Mouse (Mus musculus) liver, adult 2 months (tissue): ENCODE measurements around the gene Tnni3k. TPM values are rescaled to one million over a fixed set of nuclear protein-coding genes. Genes with fewer than 3 reads are reported as not detected.

Source experiments
- DNase-seq: peaks from one replicate; pipeline ENCODE4 v3.0.0-alpha.2; 2011; ENCODE audit warnings: low read depth, low spot score; ENCODE audit errors: extremely low read depth
- H3K27ac ChIP-seq: fragments of 200-500 bp; replicated peaks from 2 replicates; pipeline ENCODE4 v1.5.1; 2012; ENCODE audit warnings: low read depth, mild to moderate bottlenecking, control low read depth, inconsistent platforms, low read length; ENCODE audit not compliant: insufficient read depth
- H3K27me3 ChIP-seq: fragments of 200-500 bp; 2 replicates; pipeline ENCODE4 v1.6.1; 2012; ENCODE audit warnings: mild to moderate bottlenecking, moderate library complexity, low read length, inconsistent platforms; ENCODE audit not compliant: control insufficient read depth, insufficient read depth
- H3K36me3 ChIP-seq: fragments of 200-500 bp; 2 replicates; pipeline ENCODE4 v1.6.1; 2012; ENCODE audit warnings: low read length, inconsistent platforms; ENCODE audit not compliant: control insufficient read depth, insufficient read depth
- H3K4me1 ChIP-seq: fragments of 200-500 bp; 2 replicates; pipeline ENCODE4 v1.6.1; 2011; ENCODE audit warnings: low read length; ENCODE audit not compliant: control insufficient read depth, insufficient read depth
- H3K4me3 ChIP-seq: fragments of 200-500 bp; 2 replicates; pipeline ENCODE4 v1.5.1; 2011; ENCODE audit warnings: low read depth, mild to moderate bottlenecking, control low read depth, low read length, moderate library complexity; ENCODE audit not compliant: insufficient read depth
- H3K79me2 ChIP-seq: fragments of 200-500 bp; 2 replicates; pipeline ENCODE4 v1.6.1; 2012; ENCODE audit warnings: inconsistent platforms, mild to moderate bottlenecking, low read length, moderate library complexity; ENCODE audit not compliant: control insufficient read depth, insufficient read depth
- H3K9ac ChIP-seq: fragments of 200-500 bp; 2 replicates; pipeline ENCODE4 v1.6.1; 2012; ENCODE audit warnings: low read depth, mild to moderate bottlenecking, control low read depth, inconsistent platforms, low read length
- CTCF ChIP-seq: fragments of 200-500 bp; IDR thresholded peaks from 2 replicates; pipeline ENCODE4 v1.5.1; 2011; ENCODE audit warnings: low read depth, low read length, control low read depth
- POLR2A ChIP-seq: fragments of 200-500 bp; IDR thresholded peaks from 2 replicates; pipeline ENCODE4 v1.6.1; 2011; ENCODE audit warnings: low read length, control low read depth; ENCODE audit not compliant: insufficient read depth; ENCODE audit errors: extremely low read depth
- WGBS: fragments of 180-500 bp; shearing (Covaris S2); methylation state at CpG from one replicate; pipeline ENCODE4 v1.1.7; 2018; 5-methylcytosine and 5-hydroxymethylcytosine counted together
- polyA plus RNA-seq: library from polyadenylated mRNA; depleted of rRNA; stranded (reverse); fragments of >200 nt; gene quantifications from 2 replicates; pipeline ENCODE4 v1.2.3, GENCODE M21; 2012
- total RNA-seq: library from RNA; depleted of rRNA; stranded (reverse); fragments of >200 nt; gene quantifications from 2 replicates; pipeline ENCODE4 v1.2.3, GENCODE M21; 2014

Tnni3k gene
- total and polyA plus RNA-seq, 2 experiments = not detected

- TF ChIP-seq POLR2A = no peak
- no peak for TF ChIP-seq CTCF
These were observed 283.6 kb downstream of the Tnni3k start for GRCm38 (mm10) chr3:154771651-154772050.

GRCm38 (mm10) chr3:154766321-154766720, 288.9 kb downstream of the Tnni3k start:
- WGBS = 88% methylated on average over 4 of the region's 4 CpGs
- no peak for TF ChIP-seq CTCF
- no peak for TF ChIP-seq POLR2A
- no peaks in the 10 kb centered on the region for H3K4me1 ChIP-seq

More at GRCm38 (mm10) chr3:154771651-154772050, 283.6 kb downstream of the Tnni3k start:
- Histone ChIP-seq H3K27ac (no peak overlapping the region), H3K9ac (no peak overlapping the region), H3K4me3 (no peak overlapping the region), H3K4me1 (no peaks in the 10 kb centered on the region), H3K36me3 (no peaks in the 10 kb centered on the region), H3K27me3 (no peaks in the 10 kb centered on the region), H3K79me2 (no peaks in the 10 kb centered on the region)
- 89% methylated on average over 2 of the region's 2 CpGs for WGBS
- no peak for DNase-seq

GRCm38 (mm10) chr3:154764115-154764514, 291.1 kb downstream of the Tnni3k start:
- H3K27me3 ChIP-seq = no peaks in the 10 kb centered on the region
- WGBS = 79% methylated on average over 7 of the region's 7 CpGs
- DNase-seq = no peak
- TF ChIP-seq CTCF = no peak
- no peak for TF ChIP-seq POLR2A
- no peak overlapping the region for H3K27ac ChIP-seq
- no peaks in the 10 kb centered on the region for H3K79me2 ChIP-seq
- H3K4me3 ChIP-seq = no peak overlapping the region
- no peaks in the 10 kb centered on the region for H3K36me3 ChIP-seq
- H3K4me1 ChIP-seq = no peaks in the 10 kb centered on the region
- H3K9ac ChIP-seq = no peak overlapping the region

More at GRCm38 (mm10) chr3:154766321-154766720, 288.9 kb downstream of the Tnni3k start:
- no peak overlapping the region for H3K4me3 ChIP-seq
- DNase-seq = no peak
- H3K27me3 ChIP-seq = no peaks in the 10 kb centered on the region
- no peaks in the 10 kb centered on the region for H3K79me2 ChIP-seq
- no peaks in the 10 kb centered on the region for H3K36me3 ChIP-seq
- no peak overlapping the region for H3K9ac ChIP-seq
- H3K27ac ChIP-seq = no peak overlapping the region

GRCm38 (mm10) chr3:154763374-154763773, 291.8 kb downstream of the Tnni3k start:
- no peak overlapping the region for H3K9ac ChIP-seq
- TF ChIP-seq CTCF (no peak), POLR2A (no peak)
- no peaks in the 10 kb centered on the region for H3K36me3 ChIP-seq
- no peak for DNase-seq
- no peak overlapping the region for H3K4me3 ChIP-seq
- no peak overlapping the region for H3K27ac ChIP-seq
- H3K27me3 ChIP-seq = no peaks in the 10 kb centered on the region
- no peaks in the 10 kb centered on the region for H3K4me1 ChIP-seq
- WGBS = 62% methylated on average over 9 of the region's 9 CpGs
- no peaks in the 10 kb centered on the region for H3K79me2 ChIP-seq

GRCm38 (mm10) chr3:154761108-154761507, 294.1 kb downstream of the Tnni3k start:
- no peak overlapping the region for H3K27ac ChIP-seq
- no peaks in the 10 kb centered on the region for H3K27me3 ChIP-seq
- WGBS = 76% methylated on average over 3 of the region's 3 CpGs
- TF ChIP-seq POLR2A (no peak), CTCF (no peak)
- H3K79me2 ChIP-seq = no peaks in the 10 kb centered on the region
- no peak overlapping the region for H3K9ac ChIP-seq
- no peak overlapping the region for H3K4me3 ChIP-seq
- no peaks in the 10 kb centered on the region for H3K4me1 ChIP-seq
- no peak for DNase-seq
- no peaks in the 10 kb centered on the region for H3K36me3 ChIP-seq

- Histone ChIP-seq H3K9ac (no peak overlapping the region), H3K36me3 (no peaks in the 10 kb centered on the region), H3K27ac (no peak overlapping the region), H3K4me1 (no peaks in the 10 kb centered on the region), H3K4me3 (no peak overlapping the region), H3K79me2 (no peaks in the 10 kb centered on the region), H3K27me3 (no peaks in the 10 kb centered on the region)
- DNase-seq = no peak
- no peak for TF ChIP-seq CTCF
- TF ChIP-seq POLR2A = no peak
- WGBS = 78% methylated on average over 3 of the region's 3 CpGs
These were observed 297.1 kb downstream of the Tnni3k start for GRCm38 (mm10) chr3:154758089-154758488.
